Mouse (Mus musculus) stomach, embryonic 14.5 days (tissue): ENCODE measurements around the gene Chd6. TPM values are rescaled to one million over a fixed set of nuclear protein-coding genes. Genes with fewer than 3 reads are reported as not detected.
A peak's percentile ranks its signal among the peaks of the same experiment; 100 is the strongest.

Experiments used
- ATAC-seq: fragments of 200-750 bp; cut with Nextera tagmentation; 2 replicates; pipeline ENCODE4 v1.8.0; 2017; ENCODE audit warnings: low read depth, moderate TSS enrichment; ENCODE audit not compliant: insufficient number of reproducible peaks, insufficient read depth, low FRiP score
- H3K27ac ChIP-seq: fragments of 300-500 bp; sonication (generic); 2 replicates; pipeline ENCODE4 v1.5.1; 2014; ENCODE audit warnings: mild to moderate bottlenecking, low read length, moderate library complexity, mixed read lengths
- H3K27me3 ChIP-seq: fragments of 300-500 bp; sonication (generic); 2 replicates; pipeline ENCODE4 v1.6.1; 2014; ENCODE audit warnings: low read length, control low read depth, mixed read lengths; ENCODE audit not compliant: control insufficient read depth, insufficient read depth
- H3K36me3 ChIP-seq: fragments of 300-500 bp; sonication (generic); 2 replicates; pipeline ENCODE4 v1.6.1; 2014; ENCODE audit warnings: mild to moderate bottlenecking, control low read depth, low read length, moderate library complexity, mixed read lengths; ENCODE audit not compliant: control insufficient read depth, insufficient read depth
- H3K4me1 ChIP-seq: fragments of 300-500 bp; sonication (generic); 2 replicates; pipeline ENCODE4 v1.6.1; 2014; ENCODE audit warnings: low read length, control low read depth, mixed read lengths; ENCODE audit not compliant: control insufficient read depth, insufficient read depth
- H3K4me2 ChIP-seq: fragments of 300-500 bp; sonication (generic); replicated peaks from 2 replicates; pipeline ENCODE4 v1.6.1; 2014; ENCODE audit warnings: low read depth, low read length, control low read depth
- H3K4me3 ChIP-seq: fragments of 300-500 bp; sonication (generic); 2 replicates; pipeline ENCODE4 v1.5.1; 2014; ENCODE audit warnings: low read depth, low read length, control low read depth
- H3K9ac ChIP-seq: fragments of 300-500 bp; sonication (generic); replicated peaks from 2 replicates; pipeline ENCODE4 v1.6.1; 2014; ENCODE audit warnings: low read depth, mild to moderate bottlenecking, control low read depth, low read length, moderate library complexity, mixed read lengths
- H3K9me3 ChIP-seq: fragments of 300-500 bp; sonication (generic); 2 replicates; pipeline ENCODE4 v1.6.1; 2016; ENCODE audit warnings: low read depth, low read length, control low read depth; ENCODE audit not compliant: control insufficient read depth
- WGBS: fragments of 180-500 bp; shearing (Covaris S2); extraction: QIAGEN DNeasy Blood & Tissue Kit; methylation state at CpG from one replicate; pipeline ENCODE4 v1.1.7; 2014; 5-methylcytosine and 5-hydroxymethylcytosine counted together
- polyA plus RNA-seq: library from polyadenylated mRNA; unstranded; fragments of >200 nt; fragmentation: Nextera tagmentation; extraction: Ambion mirVana; gene quantifications from 2 replicates; pipeline ENCODE4 v1.2.1, GENCODE M21; 2014

Chd6 gene
- polyA plus RNA-seq: 44.9 and 52.2 TPM in 2 replicates

- Histone ChIP-seq H3K4me3 (peak within 1 kb of the TSS; percentile 96), H3K4me1 (peaks cover 11% of the 10 kb centered on the region; the same call in 1 of the 2 replicates), H3K36me3 (no peaks in the 10 kb centered on the region), H3K27me3 (no peaks in the 10 kb centered on the region), H3K27ac (peak within 1 kb of the TSS; percentile 99), H3K9me3 (no peaks in the 10 kb centered on the region), H3K4me2 (peak within 1 kb of the TSS; percentile 63), H3K9ac (peak within 1 kb of the TSS; percentile 96)
- 0% methylated on average over 26 of the region's 27 CpGs for WGBS
- ATAC-seq: peak; percentile 99
These were observed at the start of gene Chd6 for GRCm38 (mm10) chr2:161108933-161109371. Gene Chd6, minus strand, starts transcription at chr2:161109075.

GRCm38 (mm10) chr2:161150004-161150842, 41.3 kb upstream of the Chd6 start:
- H3K36me3 ChIP-seq: no peaks in the 10 kb centered on the region
- no peak for ATAC-seq

GRCm38 (mm10) chr2:161148428-161149020, 39.6 kb upstream of the Chd6 start:
- no peak overlapping the region for H3K27ac ChIP-seq
- ATAC-seq: no peak
- no peak overlapping the region for H3K4me3 ChIP-seq
- no peak overlapping the region for H3K4me2 ChIP-seq
- no peaks in the 10 kb centered on the region for H3K9me3 ChIP-seq
- no peaks in the 10 kb centered on the region for H3K36me3 ChIP-seq
- H3K9ac ChIP-seq: no peak overlapping the region
- H3K27me3 ChIP-seq: no peaks in the 10 kb centered on the region
- no peaks in the 10 kb centered on the region for H3K4me1 ChIP-seq
- 48% methylated on average over 3 of the region's 3 CpGs for WGBS

More at GRCm38 (mm10) chr2:161150004-161150842, 41.3 kb upstream of the Chd6 start:
- Histone ChIP-seq H3K9me3 (no peaks in the 10 kb centered on the region), H3K9ac (no peak overlapping the region), H3K27ac (no peak overlapping the region), H3K4me1 (no peaks in the 10 kb centered on the region), H3K4me2 (no peak overlapping the region), H3K4me3 (no peak overlapping the region), H3K27me3 (no peaks in the 10 kb centered on the region)
- 67% methylated on average over 7 of the region's 7 CpGs for WGBS

- no peaks in the 10 kb centered on the region for H3K9me3 ChIP-seq
- H3K27ac ChIP-seq: no peak overlapping the region
- H3K27me3 ChIP-seq: no peaks in the 10 kb centered on the region
- H3K9ac ChIP-seq: no peak overlapping the region
- H3K4me2 ChIP-seq: no peak overlapping the region
- H3K4me3 ChIP-seq: no peak overlapping the region
- H3K4me1 ChIP-seq: no peaks in the 10 kb centered on the region
- no peaks in the 10 kb centered on the region for H3K36me3 ChIP-seq
- ATAC-seq: no peak
- WGBS: 56% methylated on average over 4 of the region's 4 CpGs
These were observed 39.0 kb upstream of the Chd6 start for GRCm38 (mm10) chr2:161147656-161148427.

GRCm38 (mm10) chr2:161144799-161145198, 35.9 kb upstream of the Chd6 start:
- no peaks in the 10 kb centered on the region for H3K4me1 ChIP-seq
- H3K9me3 ChIP-seq: no peaks in the 10 kb centered on the region
- H3K9ac ChIP-seq: no peak overlapping the region
- no peaks in the 10 kb centered on the region for H3K27me3 ChIP-seq
- WGBS: 58% methylated on average over 4 of the region's 4 CpGs
- no peaks in the 10 kb centered on the region for H3K36me3 ChIP-seq
- ATAC-seq: peak; percentile 97
- no peak overlapping the region for H3K4me2 ChIP-seq
- H3K4me3 ChIP-seq: no peak overlapping the region
- no peak overlapping the region for H3K27ac ChIP-seq

- whole genome bisulfite sequencing: 49% methylated on average over 11 of the region's 11 CpGs
- no peaks in the 10 kb centered on the region for H3K27me3 ChIP-seq
- no peak overlapping the region for H3K9ac ChIP-seq
- no peak overlapping the region for H3K4me3 ChIP-seq
- H3K4me2 ChIP-seq: no peak overlapping the region
- H3K9me3 ChIP-seq: no peaks in the 10 kb centered on the region
- H3K27ac ChIP-seq: no peak overlapping the region
- ATAC-seq: peak; percentile 28; the same call in 1 of the 2 replicates
- H3K36me3 ChIP-seq: no peaks in the 10 kb centered on the region
- H3K4me1 ChIP-seq: 0 out of 2 replicates have a peak, but pooled peaks cover 7% of the 10 kb centered on the region
These were observed 30.0 kb upstream of the Chd6 start for GRCm38 (mm10) chr2:161138672-161139536.

GRCm38 (mm10) chr2:161136999-161137398, 28.1 kb upstream of the Chd6 start:
- WGBS: 47% methylated on average over 3 of the region's 3 CpGs
- Histone ChIP-seq H3K27me3 (no peaks in the 10 kb centered on the region), H3K4me2 (no peak overlapping the region), H3K9ac (no peak overlapping the region), H3K27ac (no peak overlapping the region), H3K9me3 (no peaks in the 10 kb centered on the region), H3K36me3 (no peaks in the 10 kb centered on the region), H3K4me3 (no peak overlapping the region), H3K4me1 (0 out of 2 replicates have a peak, but pooled peaks cover 7% of the 10 kb centered on the region)
- ATAC-seq: no peak
